Mouse (Mus musculus): ENCODE data around the gene Sun1.

Sun1 gene

DNA sequence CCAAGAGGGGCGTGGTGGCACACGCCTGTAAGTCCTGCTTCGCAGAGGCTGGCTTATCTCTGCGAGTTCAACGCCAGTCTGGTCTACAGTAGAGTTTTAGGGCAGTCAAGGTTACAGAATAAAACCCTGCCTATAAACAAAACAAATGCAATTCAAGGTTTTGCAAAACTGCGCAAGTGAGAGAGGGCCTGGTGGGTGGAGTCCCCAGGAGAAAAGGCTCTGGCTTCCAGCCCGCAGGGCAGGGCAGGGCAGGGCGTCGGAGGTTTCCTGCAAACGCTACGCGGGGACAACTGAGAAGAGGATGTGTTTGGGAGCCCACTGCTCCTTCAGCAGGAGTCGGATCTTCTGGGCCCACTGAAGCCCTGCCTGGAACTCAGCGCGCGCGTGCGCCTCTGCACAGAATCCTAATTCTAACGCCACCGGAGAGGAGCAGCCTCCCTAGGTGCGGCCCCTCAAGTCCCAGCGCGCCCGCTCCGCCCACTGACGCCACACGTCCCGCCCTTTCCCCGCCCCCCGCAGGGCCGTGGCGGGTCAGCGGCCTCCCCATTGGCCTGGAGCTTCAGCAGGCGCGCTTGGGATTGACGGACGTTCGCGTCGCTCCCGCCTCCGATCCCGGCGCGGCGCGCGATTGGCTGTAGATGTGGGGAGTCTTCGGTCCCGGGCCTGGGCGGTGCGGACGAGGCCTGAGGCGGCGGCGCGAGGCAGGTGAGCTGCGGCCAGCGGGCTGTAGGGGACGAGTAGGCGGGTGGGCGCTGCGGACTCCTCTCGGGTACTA, at the start of gene Sun1:
TSS of gene Sun1 (plus strand) at position 643 of the 775 bp plus-strand sequence.
- DNase-seq (ENCODE audit: low read depth) = peak; percentile 99

- DNase-seq (ENCODE audit: low read depth) = no peak
These were observed 39.5 kb upstream of the Sun1 start for GRCm38 (mm10) chr5:139160899-139161298.

- no peak for DNase-seq (ENCODE audit: low read depth)
These were observed 38.8 kb upstream of the Sun1 start for GRCm38 (mm10) chr5:139161632-139162031.

DNA sequence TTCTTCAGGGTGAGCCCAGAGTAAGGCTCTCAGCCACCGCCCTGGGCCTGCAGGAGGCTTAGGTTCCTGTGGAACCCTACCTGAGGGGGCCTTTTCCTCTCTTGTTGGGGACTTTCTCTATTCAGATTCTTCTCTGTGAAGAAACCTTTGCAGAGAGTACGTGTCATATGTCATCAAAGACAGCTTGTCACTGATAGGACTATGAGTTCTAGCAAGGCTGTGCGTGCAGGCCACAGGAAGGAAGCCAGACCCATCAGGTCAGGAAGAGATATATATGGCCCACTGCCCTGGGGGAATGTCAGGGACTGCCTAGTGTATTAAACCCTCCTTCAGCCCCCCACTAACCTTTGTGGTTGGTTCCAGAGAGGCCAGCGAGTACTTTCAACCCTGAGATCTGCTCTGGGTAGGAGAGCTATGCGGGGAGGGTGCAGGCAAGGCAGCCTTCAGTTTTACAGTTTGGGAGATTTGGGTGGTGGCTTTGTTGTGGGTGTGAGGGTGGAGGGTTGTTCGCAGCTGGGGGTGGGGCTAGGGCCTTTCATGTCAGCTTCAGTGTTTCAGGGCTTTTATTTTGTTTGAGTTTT, 33.6 kb upstream of the Sun1 start:
- DNase-seq (ENCODE audit: low read depth) = no peak

GRCm38 (mm10) chr5:139167548-139167947, 32.9 kb upstream of the Sun1 start:
- DNase-seq (ENCODE audit: low read depth) = no peak

GRCm38 (mm10) chr5:139171929-139172328, 28.5 kb upstream of the Sun1 start:
- no peak for DNase-seq (ENCODE audit: low read depth)

DNA sequence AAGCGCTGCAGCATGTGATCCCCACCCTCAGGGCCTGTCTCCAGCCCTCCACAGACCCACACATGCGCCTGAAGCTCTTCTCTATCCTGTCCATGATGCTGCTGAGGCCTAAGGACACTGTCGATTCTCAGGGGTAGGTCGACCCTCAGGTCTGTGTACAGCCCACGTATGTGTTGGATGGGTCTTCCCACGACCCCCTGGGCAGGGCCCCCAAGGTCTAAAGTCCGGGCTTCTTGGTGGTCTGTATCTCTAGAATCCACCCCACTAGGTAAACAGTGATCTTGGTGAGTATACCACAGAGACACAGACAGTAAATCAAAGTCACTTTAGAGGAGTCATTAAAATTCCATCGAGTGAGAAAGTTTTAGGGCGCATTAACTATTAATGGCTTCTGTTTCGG, 26.3 kb upstream of the Sun1 start:
- no peak for DNase-seq (ENCODE audit: low read depth)

DNA sequence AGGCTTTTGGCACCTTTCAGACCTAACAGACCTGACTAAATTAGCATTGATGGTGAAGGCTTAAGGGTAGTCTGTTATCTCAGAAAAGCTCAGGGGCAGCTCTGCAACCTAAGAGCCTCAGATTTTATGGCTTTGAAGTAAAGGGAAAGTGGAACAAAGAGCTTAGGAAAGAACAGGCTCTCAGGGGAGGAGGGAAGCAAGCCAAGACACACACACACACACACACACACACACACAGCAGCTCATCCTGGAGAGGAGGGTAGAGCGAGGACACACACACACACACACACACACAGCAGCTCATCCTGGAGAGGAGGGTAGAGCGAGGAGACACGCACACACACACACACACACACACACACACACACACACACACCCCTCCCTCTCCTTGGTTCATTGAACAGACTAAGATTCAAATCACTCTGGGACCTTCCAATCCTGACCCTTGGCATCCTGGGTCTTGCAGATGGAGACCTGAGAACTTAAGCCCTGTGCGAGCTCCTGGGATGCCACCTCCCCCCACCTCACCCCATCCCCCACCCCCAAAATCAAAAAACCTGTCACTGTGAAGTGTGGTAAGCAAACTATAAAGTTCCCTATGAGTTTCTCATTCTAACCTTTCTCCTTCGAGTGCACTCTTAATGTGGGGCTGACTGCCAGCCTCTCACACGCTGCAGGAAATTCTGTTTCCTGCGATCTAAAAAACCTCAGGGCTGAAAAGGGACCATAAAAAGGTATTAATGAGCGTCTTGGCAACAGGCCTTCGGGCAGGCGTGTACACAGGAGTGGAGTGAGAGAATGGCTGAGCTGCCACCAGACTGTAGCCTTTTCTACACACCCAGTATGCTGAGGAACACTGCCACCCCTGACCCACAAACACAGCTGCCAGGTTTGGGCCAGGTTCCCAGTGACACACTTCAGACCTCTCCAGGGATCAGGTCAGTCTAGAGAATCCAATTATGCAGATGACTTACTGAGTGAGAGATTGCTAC, 25.6 kb upstream of the Sun1 start:
- DNase-seq (ENCODE audit: low read depth) = no peak

GRCm38 (mm10) chr5:139178895-139179631, 21.4 kb upstream of the Sun1 start:
- DNase-seq (ENCODE audit: low read depth) = peak; percentile 92

- no peak for DNase-seq (ENCODE audit: low read depth)
These were observed 17.3 kb upstream of the Sun1 start for GRCm38 (mm10) chr5:139183131-139183530.

DNA sequence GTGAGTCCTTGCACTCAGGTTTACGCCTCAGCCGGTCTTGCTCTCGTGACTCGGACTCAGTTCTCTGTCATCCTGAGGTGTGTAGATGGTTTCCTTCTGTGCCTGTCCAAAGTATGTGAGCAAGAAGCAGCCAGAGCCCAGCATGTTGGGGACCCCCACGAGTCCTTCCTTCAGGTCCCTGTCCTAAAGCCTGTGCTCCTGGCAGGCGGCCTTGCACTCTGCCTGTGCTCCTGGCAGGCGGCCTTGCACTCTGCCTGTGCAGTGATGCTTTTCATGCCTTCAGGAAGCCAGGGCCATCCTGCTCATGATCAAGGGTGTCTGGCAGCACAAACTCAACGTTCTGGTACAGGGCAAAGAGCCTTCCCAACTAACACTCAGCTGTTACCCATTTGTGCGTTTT, 16.8 kb upstream of the Sun1 start:
- DNase-seq (ENCODE audit: low read depth) = no peak

GRCm38 (mm10) chr5:139184897-139185296, 15.5 kb upstream of the Sun1 start:
- no peak for DNase-seq (ENCODE audit: low read depth)

DNA sequence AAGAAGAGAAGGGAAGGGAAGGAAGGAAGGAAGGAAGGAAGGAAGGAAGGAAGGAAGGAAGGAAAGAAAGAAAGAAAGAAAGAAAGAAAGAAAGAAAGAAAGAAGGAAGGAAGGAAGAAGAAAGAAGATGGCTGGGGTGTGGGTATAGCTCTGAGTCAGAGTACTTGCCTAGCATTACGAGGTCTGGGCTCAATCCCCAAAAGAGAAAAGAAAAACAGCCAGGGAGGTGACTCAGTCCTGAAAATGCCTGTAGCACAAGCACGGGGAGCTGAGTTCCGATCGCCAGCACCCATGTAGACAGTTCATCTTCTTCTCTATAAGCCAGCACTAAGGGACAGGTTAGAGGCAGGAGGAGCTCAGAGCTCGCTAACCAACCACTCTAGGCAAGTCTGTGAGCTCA, 10.7 kb upstream of the Sun1 start:
- peak; percentile 70 for DNase-seq (ENCODE audit: low read depth)

DNA sequence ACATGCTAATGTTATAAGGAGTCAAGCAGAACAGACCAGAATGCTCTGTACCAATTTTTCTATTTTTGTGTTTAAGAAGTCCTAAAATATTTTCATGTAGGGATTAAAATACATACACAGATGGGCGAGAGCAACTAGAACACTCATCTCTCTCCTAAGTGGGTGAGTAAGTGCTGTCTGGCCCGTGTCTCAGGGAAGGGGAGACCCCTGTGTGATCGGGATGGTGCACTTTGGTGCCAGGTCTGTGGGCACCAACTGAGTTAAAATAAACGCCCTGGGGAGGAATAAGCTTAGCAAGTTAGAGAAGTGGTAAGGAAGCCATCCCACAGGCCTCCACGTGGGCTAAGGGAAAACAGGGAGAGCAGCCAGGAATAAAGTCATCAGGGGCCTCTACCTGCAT, 9.5 kb upstream of the Sun1 start:
- DNase-seq (ENCODE audit: low read depth) = no peak

DNA sequence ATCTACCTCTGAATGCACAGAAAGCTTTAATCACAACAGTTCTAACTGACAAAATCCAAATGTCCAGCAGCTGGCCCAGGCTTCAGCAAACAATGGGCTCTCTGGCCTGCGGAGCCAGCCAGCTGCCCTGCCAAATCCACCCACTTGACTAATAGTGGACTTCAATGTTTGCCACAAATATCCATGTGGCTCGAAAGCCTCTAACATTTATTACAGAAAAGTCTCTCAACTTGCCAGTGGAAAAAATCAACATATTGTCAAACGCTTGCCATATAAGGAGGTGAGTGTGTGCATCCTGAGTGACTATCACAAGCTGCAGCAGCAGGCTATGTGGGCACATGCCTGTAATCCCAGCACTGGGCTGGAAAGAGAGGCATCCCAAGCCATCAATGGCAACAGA, 1.7 kb upstream of the Sun1 start:
- peak; percentile 49 for DNase-seq (ENCODE audit: low read depth)

DNA sequence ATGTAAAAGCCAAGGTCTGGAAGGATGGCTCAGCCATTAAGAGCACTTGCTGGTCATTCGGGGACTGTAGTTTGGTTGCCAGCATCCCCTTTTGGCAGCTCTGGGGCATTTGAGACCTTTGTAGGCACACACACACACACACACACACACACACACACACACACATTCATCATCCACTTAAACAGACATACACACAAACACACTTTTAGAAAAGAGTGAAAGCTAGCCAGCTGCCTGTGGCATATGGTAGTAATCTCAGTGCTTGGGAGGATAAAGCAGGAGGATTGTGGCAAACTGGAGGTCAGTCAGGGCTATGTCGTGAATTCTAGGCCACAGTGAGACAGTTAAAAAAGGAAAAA, 822 bp upstream of the Sun1 start:
- no peak for DNase-seq (ENCODE audit: low read depth)

DNA sequence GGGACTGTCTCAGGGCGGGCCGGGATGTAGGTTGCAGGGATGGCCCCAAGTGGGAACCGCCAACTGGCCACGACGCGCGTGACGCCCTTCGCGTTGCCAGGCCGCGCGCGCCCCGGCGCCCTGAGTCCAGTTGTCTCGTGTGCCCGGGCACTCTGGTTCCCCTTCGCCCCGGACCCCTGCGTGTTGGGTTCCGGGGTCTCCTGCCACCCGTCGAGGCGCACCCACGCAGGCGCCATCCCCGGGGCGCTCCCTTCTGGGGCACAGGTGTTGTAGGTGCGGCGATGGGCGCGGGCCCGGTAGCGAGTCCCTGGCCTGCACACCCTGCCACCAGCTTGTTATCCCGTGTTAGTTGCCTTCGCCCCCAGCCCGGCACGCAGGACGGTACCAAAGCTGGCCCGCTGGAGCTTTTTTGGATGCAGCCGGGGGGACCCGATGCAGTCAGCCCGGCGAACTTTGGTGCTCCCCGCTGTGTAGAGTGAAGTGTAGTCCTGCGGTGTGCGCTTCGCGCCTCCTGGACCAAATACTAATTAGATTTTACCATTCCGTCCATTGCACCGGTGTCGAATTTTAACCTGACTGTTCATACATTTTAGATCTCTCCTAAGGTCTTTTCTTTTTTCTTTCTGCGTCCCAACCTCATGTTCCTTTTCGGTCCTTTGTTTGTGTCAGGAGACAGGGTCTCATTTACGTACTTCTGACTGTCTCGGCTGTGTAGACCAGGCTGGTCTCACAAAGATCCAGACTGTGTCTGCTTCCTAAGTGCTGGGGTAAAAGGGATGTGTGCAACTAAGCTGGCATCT, 533 bp downstream of the Sun1 start:
- no peak for DNase-seq (ENCODE audit: low read depth)

GRCm38 (mm10) chr5:139202127-139202526, 1.7 kb downstream of the Sun1 start:
- DNase-seq (ENCODE audit: low read depth) = no peak

DNA sequence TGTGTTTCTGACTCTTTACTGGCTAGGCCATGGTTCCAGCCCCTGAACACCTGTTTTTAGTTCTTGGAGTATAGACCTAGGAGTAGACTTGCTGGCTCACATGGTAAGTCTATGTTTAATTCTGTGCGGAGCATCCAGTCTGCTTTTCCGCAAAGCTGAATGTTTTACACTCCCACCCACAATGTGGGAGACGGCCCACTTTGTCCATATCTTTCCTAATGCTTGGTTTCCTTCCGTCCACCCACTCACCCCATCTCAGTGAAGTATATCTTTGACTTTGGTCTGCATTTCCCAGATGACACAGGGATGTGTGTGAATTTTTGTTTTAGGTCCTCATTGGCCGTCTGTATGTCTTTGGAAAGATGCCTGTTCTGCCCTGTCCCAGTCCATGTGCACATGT, 2.9 kb downstream of the Sun1 start:
- DNase-seq (ENCODE audit: low read depth) = no peak

- DNase-seq (ENCODE audit: low read depth) = no peak
These were observed 5.6 kb downstream of the Sun1 start for GRCm38 (mm10) chr5:139206081-139206480.

DNA sequence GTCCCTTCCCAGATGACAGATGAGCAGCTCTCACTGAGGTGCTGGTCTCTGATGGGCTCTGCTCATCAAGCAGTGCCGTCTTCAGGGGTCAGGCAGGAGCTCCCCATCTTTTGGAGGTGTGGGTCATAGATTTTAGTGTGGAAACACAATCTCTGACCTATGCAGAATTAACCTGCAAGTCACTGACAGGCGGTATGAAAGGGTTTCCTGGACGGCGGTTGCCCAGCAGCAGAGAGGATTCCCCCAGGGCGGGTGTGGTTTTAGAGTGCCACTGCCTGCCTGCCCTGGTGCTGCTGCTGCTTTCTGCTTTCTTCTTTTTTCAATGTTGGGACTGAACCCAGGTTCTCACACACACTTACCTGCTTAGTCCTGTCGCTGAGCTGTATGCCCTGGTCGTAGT, 6.1 kb downstream of the Sun1 start:
- no peak for DNase-seq (ENCODE audit: low read depth)
